Mouse (Mus musculus) testis, adult 2 months (tissue): Measurements from ENCODE around the gene Paqr7. TPM values are rescaled to one million over a fixed set of nuclear protein-coding genes. Genes with fewer than 3 reads are reported as not detected.

Source experiments
- H3K27ac ChIP-seq: fragments of 200-500 bp; 2 replicates; pipeline ENCODE4 v1.5.1; 2012; ENCODE audit warnings: low read depth, low read length; ENCODE audit not compliant: control insufficient read depth, insufficient read depth
- H3K27me3 ChIP-seq: fragments of 200-500 bp; 2 replicates; pipeline ENCODE4 v1.6.1; 2012; ENCODE audit warnings: mild to moderate bottlenecking, low read length, moderate library complexity; ENCODE audit not compliant: control insufficient read depth, insufficient read depth
- H3K36me3 ChIP-seq: fragments of 200-500 bp; 2 replicates; pipeline ENCODE4 v1.6.1; 2012; ENCODE audit warnings: mild to moderate bottlenecking, low read length; ENCODE audit not compliant: control insufficient read depth, insufficient read depth
- H3K4me1 ChIP-seq: fragments of 200-500 bp; 2 replicates; pipeline ENCODE4 v1.6.1; 2012; ENCODE audit warnings: low read length; ENCODE audit not compliant: control insufficient read depth, insufficient read depth
- H3K4me3 ChIP-seq: fragments of 200-500 bp; 2 replicates; pipeline ENCODE4 v1.5.1; 2012; ENCODE audit warnings: low read depth, mild to moderate bottlenecking, low read length, moderate library complexity, mixed read lengths; ENCODE audit not compliant: control insufficient read depth
- CTCF ChIP-seq: fragments of 200-500 bp; IDR thresholded peaks from 2 replicates; pipeline ENCODE4 v1.5.1; 2012; ENCODE audit warnings: low read depth, mild to moderate bottlenecking, inconsistent platforms, low read length, moderate library complexity; ENCODE audit not compliant: control insufficient read depth, insufficient read depth, insufficient replicate concordance
- POLR2A ChIP-seq: fragments of 200-500 bp; IDR thresholded peaks from 2 replicates; pipeline ENCODE4 v1.6.1; 2012; ENCODE audit warnings: low read depth, mild to moderate bottlenecking, inconsistent platforms, low read length, moderate library complexity; ENCODE audit not compliant: control insufficient read depth
- polyA plus RNA-seq: library from polyadenylated mRNA; depleted of rRNA; stranded (reverse); fragments of >200 nt; gene quantifications from 2 replicates; pipeline ENCODE4 v1.2.3, GENCODE M21; 2012; rRNA removed

The Paqr7 gene
- polyA plus RNA-seq, 1 experiment: 67.1 TPM

DNA sequence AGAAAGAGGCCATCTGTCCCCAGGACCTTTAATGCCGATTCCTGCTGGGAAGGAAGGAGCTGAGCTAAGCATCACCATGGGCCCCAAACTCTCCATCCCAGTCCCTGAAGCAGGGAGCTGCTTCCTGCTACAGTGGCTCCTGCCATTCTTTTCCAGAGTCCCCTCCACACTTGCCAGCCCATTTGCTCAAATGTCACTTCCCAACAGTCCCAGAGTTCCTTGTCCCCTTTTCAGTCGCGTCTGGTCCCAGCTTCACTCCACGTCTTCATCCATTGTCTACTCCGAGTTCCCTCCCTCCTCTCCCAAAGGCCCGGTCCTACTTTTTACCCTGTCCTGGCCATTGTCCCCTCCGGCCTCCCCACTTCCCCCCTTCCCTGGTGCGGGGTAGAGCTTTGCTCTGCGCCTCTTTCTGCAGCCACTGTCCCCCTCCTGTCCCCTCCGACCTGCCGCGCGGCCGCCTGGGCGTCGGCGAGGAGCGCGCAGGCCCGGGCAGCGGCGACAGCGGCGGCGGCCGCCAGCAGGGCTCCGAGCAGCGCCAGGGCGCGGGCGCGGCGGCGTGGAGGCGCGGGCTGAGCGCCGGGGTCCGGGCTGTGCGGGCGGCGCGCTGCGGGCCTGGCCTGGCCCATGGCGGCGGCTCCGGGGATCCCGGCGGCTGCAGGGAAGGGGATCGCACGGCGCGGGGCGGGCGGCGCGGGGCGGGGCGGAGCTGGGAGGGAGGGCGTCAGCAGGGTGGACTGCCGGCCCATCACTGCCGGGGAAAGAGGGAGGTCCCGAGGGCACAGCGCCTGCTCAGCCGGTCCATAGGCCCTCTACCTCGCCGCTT is 55.2 kb downstream of the Paqr7 start, which contains the start of gene Selenon:
Selenon (minus strand) TSS at position 673 of the 823 bp plus-strand sequence.
- TF ChIP-seq CTCF: no peak
- TF ChIP-seq POLR2A: no peak
- Histone ChIP-seq H3K4me3 (peak within 1 kb of the TSS; percentile 41), H3K4me1 (no peaks in the 10 kb centered on the region), H3K36me3 (no peaks in the 10 kb centered on the region), H3K27me3 (no peaks in the 10 kb centered on the region; the same call in 1 of the 2 replicates), H3K27ac (no peak within 1 kb of the TSS)

DNA sequence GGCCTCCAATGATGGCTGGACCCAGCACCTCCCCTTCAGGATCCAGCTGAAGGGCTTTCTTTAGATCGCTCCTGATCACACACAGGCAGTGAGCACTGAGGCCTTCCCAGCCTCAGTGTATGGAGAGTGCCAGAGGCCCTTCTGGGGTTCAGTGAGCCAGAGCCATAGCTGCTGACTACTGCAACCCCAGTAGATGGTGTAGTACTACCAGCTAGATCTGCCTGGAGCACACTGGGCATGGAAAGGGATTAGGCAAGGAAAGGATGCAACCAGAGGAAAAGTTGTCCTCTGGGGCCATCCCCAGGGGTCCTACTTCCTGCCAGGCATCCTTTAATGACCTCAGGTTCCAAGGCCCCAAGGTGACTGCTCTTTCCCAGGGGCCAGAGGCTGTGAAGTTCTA is 57.1 kb downstream of the Paqr7 start:
- TF ChIP-seq CTCF: no peak
- TF ChIP-seq POLR2A: no peak
- Histone ChIP-seq H3K27me3 (no peaks in the 10 kb centered on the region; the same call in 1 of the 2 replicates), H3K4me1 (peaks cover 5% of the 10 kb centered on the region), H3K27ac (no peak overlapping the region), H3K36me3 (no peaks in the 10 kb centered on the region), H3K4me3 (no peak overlapping the region)

DNA sequence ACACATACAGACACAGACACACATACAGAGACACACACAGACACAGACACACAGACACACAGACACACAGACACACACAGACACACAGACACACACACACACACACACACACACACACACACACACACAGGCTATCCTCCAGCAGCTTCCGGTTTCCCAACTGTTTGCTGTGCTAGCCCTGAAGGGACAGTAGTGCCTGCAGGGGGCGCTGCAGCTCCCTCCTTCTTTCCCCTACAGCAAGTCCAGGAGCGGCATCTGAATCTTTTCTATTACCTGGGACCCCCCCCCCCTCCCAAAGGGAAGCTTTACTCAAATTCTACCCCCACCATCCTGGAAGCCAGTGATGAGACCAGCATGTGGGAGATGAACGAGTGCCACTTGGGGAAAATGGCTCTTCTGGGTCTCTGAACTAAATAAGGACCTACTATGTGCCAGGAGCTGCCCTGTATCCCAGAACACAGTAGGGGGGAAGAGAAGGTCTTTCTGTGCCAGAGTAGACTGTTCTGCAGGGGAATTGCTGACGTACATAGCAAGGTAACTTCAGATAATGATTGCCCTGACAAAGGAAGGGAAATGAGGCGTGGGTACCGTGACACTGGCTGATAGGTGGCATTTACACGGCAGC is 59.6 kb downstream of the Paqr7 start:
- Histone ChIP-seq H3K36me3 (no peaks in the 10 kb centered on the region), H3K27ac (no peak overlapping the region), H3K4me3 (no peak overlapping the region), H3K4me1 (peaks cover 6% of the 10 kb centered on the region), H3K27me3 (no peaks in the 10 kb centered on the region; the same call in 1 of the 2 replicates)
- no peak for TF ChIP-seq POLR2A
- TF ChIP-seq CTCF: peak; percentile 60; the same call in 1 of the 2 replicates

DNA sequence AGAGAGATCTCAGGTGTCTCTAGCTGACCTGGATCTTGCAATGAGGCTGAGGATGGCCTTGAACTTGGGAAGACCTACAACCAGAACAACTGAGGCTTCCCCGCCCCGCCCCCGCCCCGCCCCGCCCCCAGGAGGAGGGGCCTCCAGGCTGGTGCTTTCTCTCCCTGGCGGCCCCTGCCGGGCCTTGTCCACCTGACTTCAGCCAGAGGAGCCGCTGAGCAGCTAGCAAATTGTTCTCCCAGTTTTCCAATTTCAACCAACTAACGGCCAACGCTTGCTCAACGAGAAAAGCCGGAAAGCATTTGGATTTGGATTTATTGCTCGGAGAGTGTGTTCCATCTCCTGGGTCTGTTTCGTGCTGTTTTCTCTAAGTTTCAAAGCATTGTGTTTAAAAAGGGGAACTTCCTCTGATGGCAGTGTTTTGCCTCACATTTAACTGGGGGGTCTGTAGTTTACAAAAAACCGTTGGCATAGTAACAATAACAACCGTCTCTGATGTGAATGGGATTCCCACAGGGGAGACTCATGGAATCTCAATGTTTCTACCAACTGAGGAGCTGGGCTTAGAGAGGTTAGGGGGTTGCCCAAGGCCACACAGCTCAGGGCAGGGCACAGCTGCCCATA is 61.2 kb downstream of the Paqr7 start:
- Histone ChIP-seq H3K36me3 (no peaks in the 10 kb centered on the region), H3K27me3 (no peaks in the 10 kb centered on the region), H3K4me3 (no peak overlapping the region), H3K4me1 (peaks cover 6% of the 10 kb centered on the region), H3K27ac (peak overlapping the region; percentile 14; the same call in 1 of the 2 replicates)
- TF ChIP-seq CTCF (no peak), POLR2A (no peak)

DNA sequence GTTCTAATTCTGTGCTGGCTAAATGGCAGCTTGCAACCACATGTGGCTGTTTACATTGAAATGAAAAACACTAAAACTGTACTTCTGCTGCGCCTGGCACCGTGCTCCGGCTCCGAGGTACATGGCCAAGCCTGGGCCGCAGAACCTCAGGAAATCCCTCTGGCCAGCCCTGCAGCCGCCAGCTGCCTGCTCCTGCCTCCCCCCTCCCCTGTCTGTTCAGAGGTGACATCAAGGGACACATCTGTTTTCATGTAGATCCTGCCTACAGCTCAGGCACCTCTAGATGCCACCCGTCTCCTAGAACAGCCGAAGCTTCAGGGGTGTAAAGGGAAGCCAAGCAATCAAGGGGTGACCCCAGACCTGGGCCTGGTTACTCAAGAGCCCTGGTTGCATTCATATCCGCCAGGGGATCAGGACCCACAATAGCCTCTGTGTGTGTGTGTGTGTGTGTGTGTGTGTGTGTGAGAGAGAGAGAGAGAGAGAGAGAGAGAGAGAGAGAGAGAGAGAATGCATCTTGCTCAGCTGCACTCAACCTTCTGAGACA is 62.1 kb downstream of the Paqr7 start:
- no peak overlapping the region for H3K4me3 ChIP-seq
- no peak for TF ChIP-seq CTCF
- no peak for TF ChIP-seq POLR2A
- H3K27ac ChIP-seq: peak overlapping the region; percentile 22; the same call in 1 of the 2 replicates
- no peaks in the 10 kb centered on the region for H3K36me3 ChIP-seq
- H3K27me3 ChIP-seq: no peaks in the 10 kb centered on the region
- peaks cover 6% of the 10 kb centered on the region for H3K4me1 ChIP-seq

DNA sequence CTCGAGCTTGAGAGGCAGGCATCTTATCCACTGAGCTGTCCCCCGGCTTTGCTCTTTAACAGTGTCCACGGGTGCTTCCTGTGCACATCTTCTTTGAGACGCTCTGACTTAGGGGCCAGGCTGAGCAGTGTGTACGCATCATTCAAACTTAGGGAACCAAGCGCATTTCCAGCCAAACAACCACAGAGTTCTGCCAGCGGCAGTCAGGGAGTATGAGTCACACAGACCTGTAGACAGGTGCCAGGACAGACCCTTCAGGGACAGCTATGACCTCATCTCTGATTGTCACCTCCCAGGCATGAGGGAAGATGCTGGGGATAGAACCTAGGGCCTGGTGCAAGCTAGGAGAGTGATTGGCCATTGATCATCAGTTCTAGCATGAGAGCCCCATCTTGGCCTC is 62.7 kb downstream of the Paqr7 start:
- Histone ChIP-seq H3K27ac (no peak overlapping the region), H3K27me3 (no peaks in the 10 kb centered on the region), H3K4me1 (peaks cover 6% of the 10 kb centered on the region), H3K4me3 (no peak overlapping the region), H3K36me3 (no peaks in the 10 kb centered on the region)
- TF ChIP-seq POLR2A: no peak
- no peak for TF ChIP-seq CTCF

Other genes starting within 250 kb of the Paqr7 start
- gene Gm30191, start 249.8 kb upstream of the Paqr7 start, polyA plus RNA-seq: 0.25 TPM in 1 of 2 replicates, not detected in the other
- 1.9 and 2.7 TPM in 2 replicates for gene Grrp1, start 242.6 kb upstream of the Paqr7 start, polyA plus RNA-seq
- gene Pdik1l, start 208.8 kb upstream of the Paqr7 start, polyA plus RNA-seq: 6.2 and 6.4 TPM in 2 replicates
- gene Trim63, start 181.6 kb upstream of the Paqr7 start, polyA plus RNA-seq: 1.6 and 1.8 TPM in 2 replicates
- 19.1 and 21.3 TPM in 2 replicates for gene Slc30a2, start 153.5 kb upstream of the Paqr7 start, polyA plus RNA-seq
- 0.25 and 0.26 TPM in 2 replicates for gene Extl1, start 112.8 kb upstream of the Paqr7 start, polyA plus RNA-seq
- gene Pafah2, start 100.4 kb upstream of the Paqr7 start, polyA plus RNA-seq: 36.0 and 37.2 TPM in 2 replicates
- gene Stmn1, start 28.4 kb upstream of the Paqr7 start, polyA plus RNA-seq: 109 and 126 TPM in 2 replicates
- 3.7 and 3.8 TPM in 2 replicates for gene Aunip, start 14.3 kb downstream of the Paqr7 start, polyA plus RNA-seq
- 286 and 306 TPM in 2 replicates for gene Mtfr1l, start 38.7 kb downstream of the Paqr7 start, polyA plus RNA-seq
- gene Selenon, start 55.5 kb downstream of the Paqr7 start, polyA plus RNA-seq: 1.4 and 1.6 TPM in 2 replicates
- gene Man1c1, start 207.6 kb downstream of the Paqr7 start, polyA plus RNA-seq: 0.87 and 0.95 TPM in 2 replicates